Comparison of ENCODE assay signal across 9 mouse cellular contexts in the genomic region with DNA sequence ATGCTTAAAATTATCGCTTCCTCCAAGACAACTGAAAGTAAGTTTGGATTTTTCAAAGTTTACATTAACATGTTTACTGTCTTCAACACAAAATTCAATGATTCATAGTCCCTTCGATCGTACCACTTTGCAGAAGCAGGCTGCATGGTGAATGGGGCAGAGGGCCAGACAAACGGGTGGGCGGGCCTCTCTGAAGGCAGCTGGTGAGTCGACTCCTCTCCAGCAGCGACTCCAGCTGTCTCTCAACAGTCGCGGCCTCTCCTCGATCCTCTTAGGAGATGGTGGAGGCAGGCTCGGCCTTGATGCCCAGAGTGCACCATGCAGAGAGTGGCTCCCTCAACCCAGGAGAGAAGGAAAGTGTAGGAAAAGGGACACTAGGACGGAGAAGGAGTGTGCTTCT.
"Had no signal": no experiment of that assay in that cellular context is flagged by ENCODE, and none has a peak within 500 bp of the region (broad histone marks: within the 10 kb centered on the region; RNA-seq: fewer than 3 reads in every experiment).

No protein-coding gene starts in this region.

- DNase-seq: kidney, postnatal 36 days; layer of hippocampus, adult 9-11 months; layer of hippocampus, postnatal 36 days; lung, embryonic 14.5 days; lung, postnatal 10 days; lung, postnatal 4 days; midbrain, embryonic 14.5 days; thymus, adult 2 months; thymus, postnatal 25 days had no signal
